Mouse (Mus musculus) E14TG2a.4 (cell line): Measurements from ENCODE around the gene Yipf2.
A peak's percentile ranks its signal among the peaks of the same experiment; 100 is the strongest.

Experiments
- H3K27me3 ChIP-seq: 2 replicates; pipeline ENCODE4 v1.6.1; 2014; ENCODE audit warnings: low read length, control low read depth; ENCODE audit not compliant: insufficient read depth
- H3K36me3 ChIP-seq: 2 replicates; pipeline ENCODE4 v1.6.1; 2014; ENCODE audit warnings: low read length, control low read depth; ENCODE audit not compliant: insufficient read depth
- H3K4me1 ChIP-seq: replicated peaks from 2 replicates; pipeline ENCODE4 v1.6.1; 2014; ENCODE audit warnings: low read depth, low read length, control low read depth
- H3K4me3 ChIP-seq: replicated peaks from 2 replicates; pipeline ENCODE4 v1.5.1; 2014; ENCODE audit warnings: mild to moderate bottlenecking, low read length
- H3K9me3 ChIP-seq: 2 replicates; pipeline ENCODE4 v1.6.1; 2014; ENCODE audit warnings: low read length, control low read depth
- CTCF ChIP-seq: conservative IDR thresholded peaks from 2 replicates; pipeline ENCODE4 v1.5.1; 2014; ENCODE audit warnings: low read length
- NANOG ChIP-seq: IDR thresholded peaks from 2 replicates; pipeline ENCODE4 v1.6.1; 2014; ENCODE audit warnings: borderline replicate concordance, low read length, mixed read lengths
- POU5F1 ChIP-seq: IDR thresholded peaks from 2 replicates; pipeline ENCODE4 v1.6.1; 2014; ENCODE audit warnings: low read length, borderline replicate concordance

Yipf2 gene

DNA sequence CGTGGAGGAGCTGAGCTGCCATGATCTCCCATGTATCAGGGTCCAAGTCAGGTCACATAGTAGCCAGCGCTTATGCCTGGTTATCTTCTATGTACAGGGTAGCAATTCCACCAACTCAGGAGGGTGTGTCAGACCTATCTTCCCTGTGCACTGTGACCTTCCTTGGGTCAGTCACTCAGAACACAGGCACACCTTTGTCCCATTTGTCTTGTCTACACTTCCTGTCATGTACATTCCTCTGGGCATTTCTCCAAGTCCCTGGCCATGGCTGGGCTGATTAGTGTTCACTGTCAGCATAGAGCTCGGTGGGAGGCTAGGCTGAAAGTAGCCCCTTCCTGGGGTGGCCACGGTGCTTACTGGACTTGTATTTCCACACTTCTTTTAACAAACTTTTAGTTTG lies 34.3 kb downstream of the Yipf2 start:
- TF ChIP-seq NANOG (no peak), POU5F1 (no peak), CTCF (no peak)
- peaks cover 91% of the 10 kb centered on the region for H3K4me1 ChIP-seq
- H3K27me3 ChIP-seq, result no peaks in the 10 kb centered on the region

DNA sequence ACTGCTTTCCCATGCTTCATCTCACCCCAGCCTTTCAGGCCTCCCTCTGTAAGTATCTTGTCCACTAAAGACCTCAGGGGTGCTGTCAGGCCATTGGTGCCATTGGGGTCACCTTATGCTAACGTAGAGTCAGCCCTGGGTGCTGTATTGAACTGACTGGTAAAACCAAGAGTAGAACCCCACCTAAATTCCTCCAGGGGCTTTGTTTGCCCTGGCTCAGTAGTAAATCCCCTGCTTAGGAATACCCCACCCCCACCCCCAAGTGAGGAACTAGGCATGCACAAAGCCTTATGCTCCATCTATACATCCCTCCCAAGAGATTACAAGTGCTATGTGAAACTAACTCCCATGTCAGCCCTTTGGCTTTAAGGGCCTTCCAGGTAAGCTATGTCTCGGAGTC lies 35.1 kb downstream of the Yipf2 start:
- Histone ChIP-seq H3K4me1 (peaks cover 94% of the 10 kb centered on the region), H3K4me3 (peak overlapping the region; percentile 58), H3K36me3 (peaks cover 79% of the 10 kb centered on the region), H3K9me3 (no peaks in the 10 kb centered on the region), H3K27me3 (no peaks in the 10 kb centered on the region)
- TF ChIP-seq POU5F1 (no peak), NANOG (no peak), CTCF (no peak)

More for the DNA sequence above, 34.3 kb downstream of the Yipf2 start:
- H3K4me3 ChIP-seq, result peak overlapping the region; percentile 58
- peaks cover 79% of the 10 kb centered on the region for H3K36me3 ChIP-seq
- no peaks in the 10 kb centered on the region for H3K9me3 ChIP-seq

DNA sequence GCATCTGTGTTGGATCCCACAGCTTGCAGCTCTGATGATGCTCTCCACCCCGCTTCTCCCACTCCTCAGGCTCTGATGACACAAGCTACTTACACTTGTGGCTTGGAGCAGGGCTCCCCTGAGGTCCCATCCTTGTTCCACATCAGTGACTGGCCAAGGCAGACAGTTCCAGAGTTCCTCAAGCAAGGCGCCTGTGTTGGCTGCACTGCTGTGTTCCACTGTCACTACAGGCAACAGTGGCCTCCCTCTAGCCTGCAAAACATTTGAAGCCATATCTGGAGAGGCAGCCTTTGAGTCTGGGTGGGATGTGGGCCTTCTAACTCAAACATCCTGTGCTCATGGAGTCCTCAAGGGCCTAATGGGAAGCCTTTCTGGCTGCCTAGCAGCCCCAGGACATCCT lies 35.6 kb downstream of the Yipf2 start:
- Histone ChIP-seq H3K4me1 (peaks cover 94% of the 10 kb centered on the region), H3K9me3 (no peaks in the 10 kb centered on the region), H3K4me3 (peak overlapping the region; percentile 58), H3K36me3 (peaks cover 79% of the 10 kb centered on the region), H3K27me3 (no peaks in the 10 kb centered on the region)
- TF ChIP-seq NANOG, result no peak
- TF ChIP-seq POU5F1, result no peak
- TF ChIP-seq CTCF, result no peak

DNA sequence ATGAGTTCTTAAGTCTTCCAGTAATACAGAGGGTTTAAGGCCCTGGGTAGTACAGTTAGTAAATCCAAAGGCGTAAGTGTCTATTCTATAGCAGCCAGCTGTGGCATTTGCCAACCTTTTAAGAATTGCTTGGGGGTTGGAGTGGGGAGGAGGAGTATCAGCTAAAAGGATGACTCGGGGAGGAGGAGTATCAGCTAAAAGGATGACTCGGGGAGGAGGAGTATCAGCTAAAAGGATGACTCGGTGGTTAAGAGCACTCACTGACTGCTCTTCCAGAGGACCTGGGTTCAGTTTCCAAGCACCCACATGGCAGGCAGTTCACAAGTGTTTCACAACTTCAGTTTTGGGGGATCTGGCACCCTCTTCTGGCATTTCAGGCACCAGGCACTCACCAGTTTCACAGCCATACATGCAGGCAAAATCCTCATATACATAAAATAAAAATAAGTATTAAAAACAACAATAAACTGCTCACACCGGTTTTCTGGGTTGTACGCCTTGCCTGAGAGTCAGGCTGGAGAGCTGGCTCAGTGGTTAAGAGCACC lies 37.4 kb downstream of the Yipf2 start:
- TF ChIP-seq POU5F1, result no peak
- no peak for TF ChIP-seq NANOG
- TF ChIP-seq CTCF, result peak; percentile 10; the same call in 1 of the 2 replicates
- Histone ChIP-seq H3K9me3 (no peaks in the 10 kb centered on the region), H3K4me3 (0 out of 2 replicates have a peak overlapping the region, but pooled peaks have one; percentile 26), H3K4me1 (peaks cover 96% of the 10 kb centered on the region), H3K36me3 (peaks cover 80% of the 10 kb centered on the region), H3K27me3 (no peaks in the 10 kb centered on the region)

GRCm38 (mm10) chr9:21553607-21554273 lies 38.9 kb downstream of the Yipf2 start:
- Histone ChIP-seq H3K27me3 (no peaks in the 10 kb centered on the region), H3K36me3 (peaks cover 81% of the 10 kb centered on the region), H3K4me3 (no peak overlapping the region), H3K4me1 (peaks cover 94% of the 10 kb centered on the region), H3K9me3 (no peaks in the 10 kb centered on the region)
- TF ChIP-seq NANOG, result no peak

- Histone ChIP-seq H3K36me3 (peaks cover 68% of the 10 kb centered on the region), H3K4me3 (0 out of 2 replicates have a peak overlapping the region, but pooled peaks have one; percentile 0), H3K27me3 (no peaks in the 10 kb centered on the region), H3K4me1 (peaks cover 79% of the 10 kb centered on the region), H3K9me3 (no peaks in the 10 kb centered on the region)
- no peak for TF ChIP-seq POU5F1
- TF ChIP-seq CTCF, result no peak
- no peak for TF ChIP-seq NANOG
Measured at GRCm38 (mm10) chr9:21551049-21551448, 41.6 kb downstream of the Yipf2 start.

DNA sequence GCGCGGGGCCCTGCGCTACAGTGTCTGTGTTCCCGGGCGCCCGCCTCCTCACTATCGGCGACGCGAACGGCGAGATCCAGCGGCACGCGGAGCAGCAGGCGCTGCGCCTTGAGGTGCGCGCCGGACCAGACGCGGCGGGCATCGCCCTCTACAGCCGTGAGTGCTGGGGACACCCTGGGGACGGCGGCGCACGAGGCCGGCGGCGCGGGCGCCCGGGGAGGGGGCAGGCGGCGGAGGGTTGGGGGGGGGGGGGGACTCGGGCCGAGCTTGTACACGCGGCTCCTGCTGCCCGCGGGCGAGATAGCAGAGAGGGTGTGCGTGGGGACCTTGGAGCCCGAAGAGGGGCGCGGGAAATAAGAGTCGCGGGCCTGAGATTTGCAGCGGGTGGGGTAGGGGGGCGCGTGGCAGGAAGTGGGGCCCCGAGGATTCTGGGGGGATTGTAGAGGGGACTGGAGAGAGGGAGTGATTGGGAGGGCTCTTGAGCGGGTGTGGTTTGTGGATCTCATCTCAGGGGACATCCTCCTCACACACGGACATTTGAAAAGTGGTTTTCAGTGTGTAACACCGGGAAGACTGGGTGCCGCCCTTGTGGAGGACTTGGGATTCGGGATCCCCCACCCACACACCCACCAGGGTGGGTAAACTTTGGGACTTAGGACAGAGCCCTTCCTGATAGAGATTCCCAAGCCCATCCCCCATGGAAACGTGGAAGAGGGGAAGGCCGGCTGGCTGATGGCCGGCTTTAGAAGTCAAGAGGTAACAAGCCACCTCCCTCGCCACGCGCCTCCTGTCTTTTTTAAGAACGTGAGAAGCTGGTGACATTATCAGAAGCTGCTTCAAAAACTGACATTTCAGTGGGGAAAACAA lies 45.3 kb downstream of the Yipf2 start:
- no peaks in the 10 kb centered on the region for H3K27me3 ChIP-seq
- H3K9me3 ChIP-seq, result no peaks in the 10 kb centered on the region
- H3K36me3 ChIP-seq, result peaks cover 41% of the 10 kb centered on the region
- TF ChIP-seq NANOG (no peak), CTCF (no peak), POU5F1 (no peak)
- peak overlapping the region; percentile 88 for H3K4me3 ChIP-seq
- peaks cover 62% of the 10 kb centered on the region for H3K4me1 ChIP-seq

GRCm38 (mm10) chr9:21546789-21547074 lies 45.9 kb downstream of the Yipf2 start, which contains the start of gene Carm1:
Gene Carm1 (plus strand): TSS chr9:21546894.
- Histone ChIP-seq H3K4me3 (peak within 1 kb of the TSS; percentile 93), H3K36me3 (peaks cover 35% of the 10 kb centered on the region), H3K4me1 (peaks cover 56% of the 10 kb centered on the region), H3K27me3 (no peaks in the 10 kb centered on the region), H3K9me3 (no peaks in the 10 kb centered on the region)
- no peak for TF ChIP-seq NANOG
- no peak for TF ChIP-seq POU5F1
- TF ChIP-seq CTCF, result no peak
